Mouse (Mus musculus) kidney, postnatal 14 days (tissue): ENCODE measurements around the gene Ltbp4.

Experiments
- DNase-seq: peaks from one replicate; pipeline ENCODE4 v3.0.0; 2022; ENCODE audit warnings: mixed read lengths

The Ltbp4 gene

GRCm38 (mm10) chr7:27337175-27337853 is at the start of gene Ltbp4:
Ltbp4 (minus strand) TSS chr7:27337692.
- peak; percentile 86 for DNase-seq

GRCm38 (mm10) chr7:27384731-27385130 is 47.2 kb upstream of the Ltbp4 start:
- DNase-seq = peak; percentile 63

- DNase-seq = no peak
These were observed 46.6 kb upstream of the Ltbp4 start for GRCm38 (mm10) chr7:27384134-27384533.

- no peak for DNase-seq
These were observed 45.7 kb upstream of the Ltbp4 start for GRCm38 (mm10) chr7:27383233-27383632.

GRCm38 (mm10) chr7:27381560-27381959 is 44.1 kb upstream of the Ltbp4 start:
- DNase-seq = no peak

GRCm38 (mm10) chr7:27381009-27381408 is 43.5 kb upstream of the Ltbp4 start:
- DNase-seq = no peak

GRCm38 (mm10) chr7:27379836-27380235 is 42.3 kb upstream of the Ltbp4 start:
- no peak for DNase-seq

GRCm38 (mm10) chr7:27378431-27378830 is 40.9 kb upstream of the Ltbp4 start:
- peak; percentile 53 for DNase-seq

GRCm38 (mm10) chr7:27375274-27375673 is 37.8 kb upstream of the Ltbp4 start:
- no peak for DNase-seq

GRCm38 (mm10) chr7:27371715-27372462 is 34.4 kb upstream of the Ltbp4 start:
- no peak for DNase-seq

GRCm38 (mm10) chr7:27369111-27369510 is 31.6 kb upstream of the Ltbp4 start:
- no peak for DNase-seq

- DNase-seq = no peak
These were observed 30.5 kb upstream of the Ltbp4 start for GRCm38 (mm10) chr7:27367976-27368375.

- no peak for DNase-seq
These were observed 28.8 kb upstream of the Ltbp4 start for GRCm38 (mm10) chr7:27366082-27366844.

GRCm38 (mm10) chr7:27364379-27364778 is 26.9 kb upstream of the Ltbp4 start:
- DNase-seq = no peak

GRCm38 (mm10) chr7:27361283-27361946 is 23.9 kb upstream of the Ltbp4 start:
- DNase-seq = peak; percentile 100

- DNase-seq = no peak
These were observed 23.3 kb upstream of the Ltbp4 start for GRCm38 (mm10) chr7:27360749-27361148.

GRCm38 (mm10) chr7:27359706-27360358 is 22.3 kb upstream of the Ltbp4 start:
- DNase-seq = no peak

- DNase-seq = no peak
These were observed 21.7 kb upstream of the Ltbp4 start for GRCm38 (mm10) chr7:27359162-27359561.

GRCm38 (mm10) chr7:27357595-27357978 is 20.1 kb upstream of the Ltbp4 start:
- no peak for DNase-seq

GRCm38 (mm10) chr7:27356861-27357594 is 19.5 kb upstream of the Ltbp4 start, which contains the start of gene Gm20479:
Gm20479 (minus strand) TSS chr7:27357419.
- DNase-seq = peak; percentile 57

- peak; percentile 72 for DNase-seq
These were observed 18.8 kb upstream of the Ltbp4 start for GRCm38 (mm10) chr7:27356248-27356647.
